Mouse (Mus musculus): ENCODE data around the gene Slc35d2.
A peak's percentile ranks its signal among the peaks of the same experiment; 100 is the strongest.

Slc35d2 gene

DNA sequence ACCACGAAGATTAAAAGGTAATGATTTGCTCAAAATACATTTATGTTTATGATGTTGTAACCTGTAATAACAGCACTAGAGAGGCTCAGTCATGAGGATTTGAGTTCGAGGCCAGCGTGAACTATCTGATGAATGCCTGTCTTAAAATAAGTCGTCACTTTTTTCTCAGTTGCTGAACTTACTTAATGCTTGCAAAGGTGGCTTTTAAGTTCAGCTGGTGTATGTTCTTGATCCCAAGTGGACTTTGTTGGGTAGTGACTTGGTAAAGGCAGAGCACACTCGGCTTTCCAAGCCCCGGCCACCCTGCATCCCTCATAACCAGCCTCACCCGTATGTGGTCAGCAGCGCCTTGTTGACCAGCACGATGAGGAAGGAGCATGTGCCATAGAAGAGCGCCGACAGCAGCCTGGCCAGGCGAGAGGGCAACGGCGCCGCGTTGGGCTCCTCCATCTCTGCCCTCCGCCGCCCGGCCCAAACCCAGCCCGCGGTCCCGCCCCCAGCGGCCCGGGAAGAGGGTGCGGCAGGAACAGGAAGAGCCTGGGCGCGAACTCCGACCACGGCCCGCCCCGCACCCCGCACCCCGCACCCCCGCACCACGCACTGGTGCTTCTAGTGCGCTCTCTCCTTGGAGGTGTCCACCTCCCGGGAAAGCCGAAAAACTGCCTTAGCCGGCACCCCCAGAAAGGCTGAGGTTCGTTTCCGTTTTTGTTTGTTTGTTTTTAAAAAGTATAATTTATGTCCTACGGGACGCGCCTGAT, at the start of gene Slc35d2:
Gene Slc35d2, minus strand, starts transcription at position 511 of the 758 bp plus-strand sequence.
- DNase-seq, result peak; percentile 98

DNA sequence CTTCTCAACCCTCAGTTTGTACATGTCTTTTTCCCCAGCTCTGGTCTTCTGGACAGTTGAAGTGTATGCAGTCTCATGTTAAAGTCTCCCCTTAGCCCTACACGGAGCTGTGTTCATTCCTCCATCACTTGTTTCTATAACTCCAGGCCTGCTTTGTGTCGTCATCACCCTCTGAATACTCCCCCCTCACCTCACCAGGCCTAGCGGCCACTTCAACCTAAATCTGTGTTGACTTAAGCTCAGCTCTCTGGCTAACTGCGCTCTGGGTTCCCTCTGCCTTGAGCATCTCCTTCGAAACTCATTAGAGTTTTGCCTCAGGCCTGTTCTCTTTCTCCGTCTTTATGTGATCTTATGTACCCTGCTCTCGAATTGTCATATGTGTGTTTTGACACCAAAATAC, 48.8 kb upstream of the Slc35d2 start:
- DNase-seq, result no peak

DNA sequence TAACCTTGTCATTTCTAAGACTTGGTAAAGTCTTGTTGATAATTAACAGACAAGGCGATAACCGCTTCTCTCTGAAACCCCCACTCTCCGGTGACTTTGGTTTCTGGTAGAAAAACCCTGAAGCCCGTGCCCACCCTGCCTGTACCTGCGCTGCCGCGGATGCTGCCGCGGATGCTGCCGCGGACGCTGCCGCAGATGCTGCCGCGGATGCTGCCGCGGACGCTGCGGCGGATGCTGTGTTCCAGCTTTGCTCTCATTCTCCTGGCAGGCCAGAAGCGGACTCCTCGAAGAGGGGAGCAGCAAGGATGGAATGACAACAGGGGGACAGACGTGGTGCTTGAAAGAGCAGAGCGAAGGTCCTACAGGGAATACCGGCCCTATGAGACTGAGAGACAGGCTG, 40.6 kb upstream of the Slc35d2 start:
- DNase-seq, result peak; percentile 89

DNA sequence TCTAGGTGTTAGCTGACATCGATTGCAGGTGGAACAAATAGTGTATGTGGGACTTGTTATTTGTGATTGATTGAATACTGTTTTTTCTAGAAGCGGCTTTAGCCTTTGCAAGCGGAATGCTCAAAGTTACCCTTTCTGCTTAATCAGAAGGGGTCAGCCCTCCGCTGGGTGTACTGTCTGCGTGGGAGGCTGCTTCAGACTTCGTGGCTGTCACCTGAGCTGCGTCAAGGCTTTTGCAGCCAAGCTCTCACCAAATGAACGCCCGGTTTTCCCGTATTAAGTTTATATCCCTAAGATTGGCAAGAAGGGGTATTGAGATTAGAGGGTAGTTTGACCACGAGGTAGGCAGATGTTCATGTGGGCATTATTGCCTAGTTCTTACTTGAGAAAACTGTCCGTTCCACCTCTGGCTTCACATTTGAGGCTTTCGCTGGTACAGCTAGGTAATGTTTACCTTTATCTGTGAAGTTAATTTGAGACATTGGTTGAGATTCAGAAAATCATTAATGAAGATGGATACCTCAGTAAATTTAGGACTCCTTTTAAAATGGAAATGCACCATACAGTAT, 34.1 kb upstream of the Slc35d2 start:
- peak; percentile 89 for DNase-seq

DNA sequence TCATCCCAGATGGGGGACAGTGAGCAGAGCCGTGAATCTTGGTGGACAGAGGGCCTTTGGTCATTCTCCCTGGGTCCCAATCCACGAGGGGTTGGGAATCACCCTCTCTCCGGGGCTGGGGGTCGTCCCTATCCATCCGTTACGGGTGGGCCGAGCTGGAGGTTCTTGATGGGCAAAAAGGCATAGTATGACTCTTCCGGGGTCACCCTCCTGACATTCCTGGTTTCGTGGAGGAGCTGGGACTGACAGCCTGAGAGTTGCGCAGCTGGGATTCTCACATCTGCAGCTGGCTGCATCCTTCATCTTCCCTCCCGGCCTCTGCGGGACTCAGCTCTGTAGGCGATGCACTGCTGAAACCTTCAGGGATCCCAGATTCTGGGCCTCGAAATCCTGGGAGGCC, 33.5 kb upstream of the Slc35d2 start:
- no peak for DNase-seq

DNA sequence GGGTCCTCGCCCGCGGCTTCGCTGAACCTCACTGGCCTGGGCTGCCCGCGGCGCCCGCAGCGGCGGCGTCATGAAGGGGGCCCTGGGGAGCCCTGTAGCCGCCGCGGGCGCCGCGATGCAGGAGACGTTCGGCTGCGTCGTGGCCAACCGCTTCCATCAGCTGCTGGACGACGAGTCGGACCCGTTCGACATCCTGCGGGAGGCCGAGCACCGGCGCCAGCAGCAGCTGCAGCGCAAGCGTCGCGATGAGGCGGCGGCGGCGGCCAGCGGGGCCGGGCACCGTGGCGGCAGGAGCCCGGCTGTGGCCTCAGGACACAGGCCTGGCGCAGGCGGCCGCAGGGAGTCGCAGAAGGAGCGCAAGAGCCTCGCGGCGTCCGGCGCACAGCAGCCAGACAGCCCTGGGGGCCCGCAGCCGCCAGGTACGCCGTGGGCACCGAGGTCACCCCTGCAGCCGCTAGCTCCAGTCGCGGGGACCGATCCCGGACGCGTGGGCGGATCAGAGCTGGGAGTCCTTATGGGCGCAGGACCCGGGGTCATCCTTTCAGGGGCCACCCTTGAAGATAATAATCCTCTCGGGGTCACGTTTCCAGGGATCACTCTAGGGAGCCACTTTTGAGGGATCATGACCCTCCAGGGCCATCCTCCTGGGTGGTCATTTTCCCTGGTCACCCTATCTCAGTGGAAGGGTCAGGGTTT, 32.9 kb upstream of the Slc35d2 start:
- peak; percentile 95 for DNase-seq

DNA sequence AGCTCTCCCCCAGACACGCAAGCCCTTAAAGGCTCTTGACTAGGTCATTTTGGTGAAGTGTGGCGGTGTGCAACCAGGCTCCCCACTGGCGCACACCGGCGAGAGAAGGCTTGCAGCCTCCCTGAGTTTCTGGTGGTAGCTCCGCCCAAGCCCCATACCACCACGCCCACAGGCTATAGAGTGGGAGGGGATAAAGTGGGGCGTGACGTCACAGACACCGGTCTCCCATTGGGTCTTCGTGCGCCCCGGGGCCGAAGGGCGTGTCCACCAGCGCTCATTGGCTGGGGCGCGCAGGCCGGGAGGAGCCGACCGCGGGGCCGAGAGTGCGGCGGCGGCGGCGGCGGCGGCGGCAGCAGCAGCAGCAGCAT, 32.4 kb upstream of the Slc35d2 start, which contains the start of gene Habp4:
Gene Habp4, plus strand, starts transcription at position 277 of the 368 bp plus-strand sequence.
- peak; percentile 100 for DNase-seq

DNA sequence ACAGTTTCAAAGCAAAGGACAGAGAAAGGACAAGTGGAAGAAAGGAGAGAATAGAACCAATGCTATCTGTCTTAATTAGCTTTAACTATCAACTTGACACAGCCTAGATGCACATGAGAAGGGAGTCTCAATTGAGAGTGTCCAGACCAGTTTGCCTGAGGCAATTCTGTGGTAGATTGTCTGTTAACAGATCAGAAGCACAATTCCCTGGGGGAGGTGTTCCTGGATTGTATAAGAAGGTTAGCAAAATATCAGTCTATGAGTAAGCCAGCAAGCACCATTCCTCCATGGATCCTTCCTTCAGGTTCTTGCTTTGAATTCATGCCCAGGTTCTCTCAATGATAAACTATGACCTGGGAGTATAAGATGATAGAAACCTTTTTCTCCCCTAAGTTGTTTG, 27.8 kb upstream of the Slc35d2 start:
- no peak for DNase-seq

DNA sequence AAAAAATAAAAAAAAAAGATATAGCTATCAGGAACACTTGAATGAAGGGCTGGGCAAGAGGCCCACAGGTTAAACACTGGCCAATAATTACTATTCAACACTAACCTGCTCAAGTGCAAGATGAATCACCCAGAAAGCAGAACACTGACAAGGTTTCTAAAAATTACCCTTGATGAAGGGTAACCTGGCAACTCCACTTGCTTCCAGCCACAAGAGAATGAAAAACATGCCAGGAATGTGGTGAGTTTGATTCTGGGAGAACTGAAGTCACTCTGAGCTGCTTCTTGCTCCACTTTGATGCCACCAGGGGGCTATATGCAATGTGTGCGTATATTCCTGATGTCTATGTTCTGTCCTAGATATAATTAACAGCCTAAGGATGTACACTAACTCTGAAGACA, 26.0 kb upstream of the Slc35d2 start:
- DNase-seq, result peak; percentile 88

DNA sequence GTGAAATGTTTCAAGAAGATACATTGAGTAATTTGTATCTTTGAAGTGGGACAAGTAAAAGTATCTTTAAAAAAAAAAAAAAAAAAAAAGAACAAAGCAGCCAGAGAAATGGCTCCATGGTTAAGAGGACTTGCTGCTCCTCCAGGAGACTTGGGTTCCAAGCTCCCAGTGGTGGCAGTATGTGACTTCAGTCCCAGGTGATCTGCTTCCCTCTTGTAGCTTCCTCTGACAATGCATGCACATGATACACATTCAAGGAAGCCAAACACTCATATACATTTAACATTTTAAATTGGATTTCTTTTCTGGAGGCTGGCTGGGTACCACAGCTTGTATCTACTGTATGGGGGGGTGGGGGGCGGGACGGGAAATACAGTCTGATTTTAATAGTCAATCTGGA, 25.5 kb upstream of the Slc35d2 start:
- peak; percentile 50 for DNase-seq

DNA sequence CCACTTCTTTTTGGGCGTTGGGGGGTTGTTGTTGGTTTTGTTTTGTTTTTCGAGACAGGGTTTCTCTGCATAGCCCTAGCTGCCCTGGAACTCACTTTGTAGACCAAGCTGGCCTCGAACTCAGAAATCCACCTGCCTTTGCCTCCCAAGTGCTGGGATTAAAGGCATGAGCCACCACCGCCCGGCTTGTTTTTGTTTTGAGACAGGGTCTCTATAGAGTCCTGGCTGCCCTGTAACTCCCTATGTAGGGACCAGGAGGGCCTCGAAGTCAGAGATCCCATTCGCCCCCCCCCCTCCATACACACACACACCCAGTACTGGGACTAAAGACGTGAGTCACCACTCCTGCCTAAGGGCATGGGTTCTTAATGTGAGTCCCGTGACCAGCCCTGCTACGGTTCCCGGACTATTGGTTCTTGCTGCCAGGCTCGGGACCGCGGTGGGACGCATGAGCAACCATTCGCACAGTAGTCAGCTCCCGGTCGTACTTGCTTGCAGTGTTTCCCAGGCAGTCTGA, 24.6 kb upstream of the Slc35d2 start:
- peak; percentile 97 for DNase-seq

DNA sequence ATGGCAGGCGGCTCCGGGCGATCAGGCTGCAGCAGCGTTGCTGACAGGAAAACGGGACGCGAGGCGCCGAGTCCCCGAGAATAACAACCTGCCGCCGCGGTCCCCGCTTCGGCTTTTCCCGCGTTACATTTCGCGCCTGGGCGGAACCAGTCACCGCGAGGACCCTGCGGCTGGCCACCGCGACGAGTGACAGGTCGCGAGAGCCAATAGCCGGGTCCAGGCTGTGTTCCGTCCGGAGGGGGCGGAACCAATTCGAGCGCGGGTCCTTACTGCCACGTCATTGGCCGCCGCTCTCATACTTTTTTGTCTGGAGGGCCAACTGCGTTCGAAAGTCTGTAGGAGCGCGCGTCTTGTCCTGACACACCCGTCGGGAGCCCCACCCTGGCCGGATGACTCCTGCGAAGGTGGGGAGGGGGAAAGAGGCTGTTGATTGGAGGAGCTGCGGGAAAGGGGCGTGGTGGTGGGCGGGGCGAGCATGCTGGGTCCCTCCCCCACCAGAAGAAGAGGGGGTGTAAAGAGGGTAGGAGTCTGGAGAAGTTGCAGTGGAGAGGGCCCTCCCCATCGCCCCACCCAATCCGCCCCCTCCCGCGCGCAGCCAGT, 24.0 kb upstream of the Slc35d2 start, which contains the start of gene Zfp367:
Gene Zfp367, minus strand, starts transcription at position 120 of the 600 bp plus-strand sequence.
- DNase-seq, result peak; percentile 100

DNA sequence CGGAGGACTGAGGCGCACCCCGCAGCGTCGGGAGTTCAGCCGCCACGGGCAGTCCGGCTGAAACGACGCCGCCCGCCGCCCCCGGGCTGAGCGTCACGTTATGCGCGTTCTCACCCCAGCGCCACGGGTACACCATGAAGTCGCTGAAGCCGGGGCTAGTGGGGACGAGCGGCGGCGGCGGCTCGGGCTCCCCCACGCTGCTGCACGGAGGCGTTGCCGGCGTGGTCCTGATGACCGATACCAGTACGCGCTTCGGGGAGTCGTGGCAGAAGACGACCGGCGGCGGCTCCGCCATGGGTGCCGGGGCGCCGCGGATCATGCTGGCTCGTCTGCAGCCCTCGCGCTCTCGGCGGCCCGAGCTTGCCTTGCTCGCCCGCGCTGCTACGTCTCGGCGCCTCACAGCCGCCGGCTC, 23.5 kb upstream of the Slc35d2 start:
- no peak for DNase-seq

DNA sequence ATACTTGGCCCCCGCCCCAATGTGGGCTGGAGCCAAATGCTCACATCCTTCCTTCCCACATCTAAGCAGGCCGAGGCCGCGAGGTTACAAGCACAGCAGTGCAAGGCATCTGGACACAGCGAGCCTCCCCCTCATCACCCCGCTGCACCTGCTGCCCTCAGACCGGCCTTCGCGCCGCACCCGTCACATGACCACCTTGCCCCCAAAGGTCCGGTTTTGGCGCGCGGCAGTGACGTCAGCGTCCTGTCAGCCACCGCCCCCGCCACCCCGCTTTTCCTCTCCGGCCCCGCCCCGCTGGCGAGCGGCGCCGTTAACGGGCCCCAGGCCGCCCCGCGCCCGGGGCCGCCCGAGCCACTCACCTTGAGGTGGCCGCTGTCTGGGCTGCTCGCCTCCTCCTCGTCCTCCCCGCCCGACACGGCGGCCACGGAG, 23.1 kb upstream of the Slc35d2 start:
- peak; percentile 99 for DNase-seq

DNA sequence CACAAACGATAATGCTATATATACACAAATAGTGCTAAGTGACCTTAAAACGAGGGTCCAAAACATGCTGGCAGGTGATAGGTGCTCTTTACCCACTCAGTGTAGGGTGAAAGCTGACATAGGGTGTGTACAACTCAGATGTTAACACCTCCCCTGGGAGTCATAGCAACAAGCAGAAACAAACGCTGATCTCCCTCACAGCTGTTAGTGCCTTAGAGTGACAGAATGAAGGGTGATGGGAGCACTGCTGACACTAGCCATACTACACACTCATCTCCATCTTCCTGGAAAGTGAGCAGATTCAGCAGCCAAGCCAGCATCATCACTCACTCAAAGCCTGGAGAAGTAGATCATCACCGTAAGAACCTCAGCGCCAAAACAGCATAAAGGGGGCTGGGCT, 21.0 kb upstream of the Slc35d2 start:
- DNase-seq, result peak; percentile 87

DNA sequence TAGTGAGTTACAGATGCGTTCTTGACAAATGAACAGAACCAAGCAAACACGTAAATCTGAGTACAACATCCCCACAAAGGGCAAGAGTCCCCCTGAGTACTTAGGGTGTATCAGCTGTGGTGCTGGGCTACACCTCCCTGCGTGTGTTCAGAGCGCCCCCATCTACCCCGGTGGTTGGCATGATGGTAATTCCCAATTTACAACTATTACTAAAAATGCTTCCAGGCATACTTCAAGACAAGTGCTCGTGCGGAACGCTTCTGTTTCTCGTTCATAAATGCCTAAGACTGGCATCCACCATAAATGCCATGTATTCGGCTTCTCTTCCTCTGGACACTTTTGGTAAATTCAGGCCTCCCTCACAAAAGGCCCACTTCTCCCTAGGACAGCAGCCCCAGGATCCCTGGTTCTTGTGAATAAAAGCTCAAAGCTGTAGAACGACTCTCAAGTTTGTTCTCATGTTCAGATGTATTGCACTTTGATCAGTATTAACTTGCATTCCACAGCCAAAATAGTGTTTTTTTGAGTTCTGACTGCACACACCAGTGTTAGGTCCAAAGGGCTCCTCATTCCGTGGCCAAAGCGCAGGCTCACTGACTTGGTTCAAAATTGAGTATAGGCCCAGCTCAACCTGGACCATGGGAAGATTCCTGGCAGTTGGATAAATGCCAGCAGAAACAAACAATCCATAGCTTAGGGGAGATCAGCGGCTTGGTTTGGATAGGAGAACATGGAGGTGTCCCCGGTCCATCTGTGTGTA, 628 bp upstream of the Slc35d2 start:
- peak; percentile 95 for DNase-seq

DNA sequence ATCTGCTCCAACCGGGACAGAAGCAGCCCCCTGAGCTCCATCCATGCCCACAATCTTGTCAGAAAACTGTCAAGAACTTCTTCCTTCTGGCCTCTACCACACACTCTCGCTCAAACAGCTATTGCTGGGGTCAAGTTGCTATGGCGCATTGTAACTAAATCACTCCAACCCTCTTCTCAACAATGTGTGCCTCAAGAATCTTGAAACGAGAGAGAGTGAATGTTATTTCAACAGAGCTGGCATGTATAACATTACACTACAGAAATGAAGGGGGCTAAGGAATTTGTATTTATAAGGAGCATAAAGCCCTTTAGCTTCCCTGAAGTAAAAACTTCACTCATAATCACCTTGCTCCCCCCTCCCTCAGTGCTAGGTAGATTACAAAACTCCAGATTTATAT, 2.9 kb downstream of the Slc35d2 start:
- no peak for DNase-seq

DNA sequence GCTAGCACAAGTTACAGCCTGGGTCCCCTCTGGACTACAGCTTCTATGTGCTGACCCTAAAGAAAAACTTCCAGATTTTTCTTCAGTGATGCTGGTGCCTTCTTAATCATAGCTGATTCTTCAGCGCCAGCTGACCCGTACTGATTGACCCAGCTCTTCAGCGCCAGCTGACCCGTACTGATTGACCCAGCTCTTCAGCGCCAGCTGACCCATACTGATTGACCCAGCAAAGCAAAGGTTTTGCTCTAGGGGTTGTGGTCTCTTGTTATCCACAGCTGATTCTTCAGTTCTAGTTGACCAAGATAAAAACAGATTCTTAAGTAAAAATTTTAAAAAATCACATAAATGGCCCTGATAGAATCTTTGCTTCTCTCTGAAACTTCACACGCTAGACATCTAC, 4.3 kb downstream of the Slc35d2 start:
- DNase-seq, result no peak

DNA sequence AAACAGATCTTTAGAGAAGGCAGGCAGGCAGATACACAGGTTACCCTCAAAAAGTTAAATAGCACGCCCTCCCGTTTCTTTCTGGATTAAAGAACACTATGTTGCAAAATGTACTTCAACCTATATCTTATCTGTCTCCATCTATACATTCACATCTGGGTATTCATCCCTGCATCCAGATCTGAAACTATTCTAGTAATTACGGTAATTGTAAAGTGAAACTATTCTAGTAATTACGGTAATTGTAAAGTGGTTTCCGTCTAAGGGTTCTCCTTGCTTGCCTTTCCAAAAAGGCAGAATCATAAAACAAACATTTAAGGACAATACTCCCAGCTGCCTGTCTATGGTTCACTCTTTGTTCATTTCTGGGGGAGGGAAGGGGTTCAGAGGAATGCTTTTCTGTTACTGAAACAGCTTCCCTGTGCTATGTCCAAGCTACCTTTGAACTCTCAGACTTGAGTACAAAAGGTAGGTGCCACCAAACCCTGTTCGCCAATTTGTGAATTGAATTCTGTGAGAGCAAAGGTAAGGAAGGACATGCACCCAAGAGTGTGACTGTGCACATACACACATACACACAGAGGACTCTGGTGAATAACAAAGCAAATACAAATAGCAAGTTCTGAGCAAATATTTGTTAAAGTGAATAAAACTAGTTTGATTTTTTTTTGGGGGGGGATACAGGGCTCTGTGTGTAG, 5.5 kb downstream of the Slc35d2 start:
- DNase-seq, result no peak

DNA sequence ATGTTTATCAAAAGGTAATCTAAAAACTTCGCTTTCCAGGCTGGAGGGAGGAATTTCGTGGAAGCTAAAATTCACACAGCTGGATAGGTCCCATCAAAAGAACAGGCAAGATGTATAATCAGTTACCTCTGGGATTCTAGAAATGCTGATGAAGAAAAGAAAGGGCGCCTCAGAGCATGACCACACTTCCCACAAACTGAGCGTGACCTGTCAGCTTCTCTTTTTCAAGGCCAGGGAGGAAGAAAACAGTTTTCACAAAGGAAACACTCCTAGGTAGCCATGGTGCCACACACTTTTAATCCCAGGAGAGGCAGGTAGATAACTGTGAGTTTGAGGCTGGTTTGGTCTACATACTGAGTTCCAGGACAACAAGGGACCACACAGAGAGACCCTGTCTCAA, 8.4 kb downstream of the Slc35d2 start:
- peak; percentile 24 for DNase-seq

DNA sequence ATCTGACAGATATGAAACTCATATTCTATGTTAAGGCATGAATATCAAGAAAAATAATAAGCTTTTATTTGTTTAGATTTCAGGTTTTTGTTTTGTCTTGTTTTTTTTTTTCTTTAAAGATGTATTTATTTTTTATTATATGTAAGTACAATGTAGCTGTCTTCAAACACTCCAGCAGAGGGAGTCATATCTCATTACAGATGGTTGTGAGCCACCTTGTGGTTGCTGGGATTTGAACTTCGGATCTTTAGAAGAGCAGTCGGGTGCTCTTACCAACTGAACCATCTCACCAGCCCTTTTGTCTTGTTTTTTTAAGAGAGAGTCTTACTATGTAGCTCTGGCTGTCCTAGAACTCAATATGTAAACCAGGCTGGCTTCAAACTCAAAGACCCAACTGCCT, 11.7 kb downstream of the Slc35d2 start:
- no peak for DNase-seq

DNA sequence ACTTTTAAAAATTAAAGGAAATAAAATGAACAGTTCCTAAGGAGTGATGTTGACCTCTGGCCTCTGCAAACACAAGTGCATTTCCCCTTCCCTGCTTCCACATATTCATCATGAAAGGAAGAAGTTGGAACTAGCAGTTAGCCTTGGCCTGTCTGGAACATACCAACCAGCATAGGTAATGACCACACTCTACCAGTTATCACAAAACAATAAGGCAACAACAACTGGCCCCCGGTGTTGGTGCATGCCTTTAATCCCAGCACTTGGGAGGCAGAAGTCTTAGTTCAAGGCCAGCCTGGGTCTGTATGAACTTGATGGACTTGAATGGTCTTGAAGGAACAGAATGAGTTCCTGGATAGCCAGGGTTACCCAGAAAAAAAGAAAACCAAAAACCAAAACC, 18.7 kb downstream of the Slc35d2 start:
- DNase-seq, result peak; percentile 55
